Mouse (Mus musculus) gonadal fat pad, adult 2 months (tissue): ENCODE results near the gene Ankrd28. TPM values are rescaled to one million over a fixed set of nuclear protein-coding genes. Genes with fewer than 3 reads are reported as not detected.

Source experiments
- DNase-seq: peaks from one replicate; pipeline ENCODE4 v3.0.0-alpha.2; 2012; ENCODE audit warnings: low read depth
- polyA plus RNA-seq: library from polyadenylated mRNA; depleted of rRNA; stranded (reverse); fragments of >200 nt; gene quantifications from 2 replicates; pipeline ENCODE4 v1.2.3, GENCODE M21; 2012

The Ankrd28 gene
- polyA plus RNA-seq, 1 experiment = 12.2 TPM

- DNase-seq = no peak
These were observed 163.3 kb downstream of the Ankrd28 start for GRCm38 (mm10) chr14:31666931-31667705.

DNA sequence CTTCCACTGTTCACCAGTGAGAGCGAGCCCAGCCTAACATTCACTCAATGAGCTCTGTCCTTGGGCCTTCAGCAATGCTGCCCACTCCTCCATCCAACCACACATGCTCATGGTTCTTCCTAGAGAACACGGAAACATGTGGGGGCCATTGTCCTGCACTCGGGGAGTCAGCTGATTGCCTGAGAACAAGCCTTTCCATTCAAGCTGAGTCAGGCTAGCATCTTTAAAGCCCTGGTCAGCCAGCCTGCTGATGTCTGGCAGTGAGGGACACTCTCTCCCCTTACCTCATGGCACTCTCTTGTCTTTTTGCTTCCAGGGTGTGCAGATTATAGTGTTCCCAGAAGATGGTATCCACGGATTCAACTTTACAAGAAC lies 164.9 kb downstream of the Ankrd28 start:
- no peak for DNase-seq

GRCm38 (mm10) chr14:31664903-31665565 lies 165.4 kb downstream of the Ankrd28 start:
- DNase-seq = no peak

- no peak for DNase-seq
These were observed 166.2 kb downstream of the Ankrd28 start for GRCm38 (mm10) chr14:31664100-31664902.

DNA sequence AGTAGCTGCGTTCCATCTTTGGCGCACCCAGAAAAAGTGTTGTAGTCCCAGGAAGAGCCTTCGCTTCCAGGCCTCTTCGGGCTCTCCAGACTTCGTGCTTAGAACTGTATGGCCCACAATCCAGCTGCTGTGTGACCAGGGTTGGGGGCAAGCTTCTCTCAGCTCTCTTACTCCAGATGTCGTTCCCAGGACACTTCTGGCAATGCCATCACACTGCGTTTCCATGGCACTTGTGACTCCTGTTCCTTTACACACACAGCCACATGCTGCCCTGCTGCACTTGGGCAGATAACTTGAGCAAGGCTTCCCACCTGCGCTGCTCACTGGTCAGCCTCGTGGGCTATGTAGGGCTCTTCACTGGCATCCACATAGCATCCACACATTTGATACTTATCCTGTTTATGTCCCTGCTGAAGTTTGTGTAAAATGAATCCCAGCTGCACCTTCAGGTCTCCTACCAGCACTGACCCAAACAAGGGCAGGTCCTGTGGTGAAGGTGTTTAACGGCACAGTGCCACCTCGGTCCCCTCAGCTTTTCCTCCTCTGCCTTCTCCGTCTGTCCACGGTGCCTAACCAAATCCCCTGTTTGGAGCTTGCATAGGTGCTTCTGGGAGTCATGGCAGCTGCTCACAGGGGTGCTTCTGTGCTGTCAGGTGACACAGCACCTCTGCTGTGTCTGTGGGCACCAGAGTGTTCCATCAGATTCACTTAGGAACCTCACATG lies 166.9 kb downstream of the Ankrd28 start:
- no peak for DNase-seq

DNA sequence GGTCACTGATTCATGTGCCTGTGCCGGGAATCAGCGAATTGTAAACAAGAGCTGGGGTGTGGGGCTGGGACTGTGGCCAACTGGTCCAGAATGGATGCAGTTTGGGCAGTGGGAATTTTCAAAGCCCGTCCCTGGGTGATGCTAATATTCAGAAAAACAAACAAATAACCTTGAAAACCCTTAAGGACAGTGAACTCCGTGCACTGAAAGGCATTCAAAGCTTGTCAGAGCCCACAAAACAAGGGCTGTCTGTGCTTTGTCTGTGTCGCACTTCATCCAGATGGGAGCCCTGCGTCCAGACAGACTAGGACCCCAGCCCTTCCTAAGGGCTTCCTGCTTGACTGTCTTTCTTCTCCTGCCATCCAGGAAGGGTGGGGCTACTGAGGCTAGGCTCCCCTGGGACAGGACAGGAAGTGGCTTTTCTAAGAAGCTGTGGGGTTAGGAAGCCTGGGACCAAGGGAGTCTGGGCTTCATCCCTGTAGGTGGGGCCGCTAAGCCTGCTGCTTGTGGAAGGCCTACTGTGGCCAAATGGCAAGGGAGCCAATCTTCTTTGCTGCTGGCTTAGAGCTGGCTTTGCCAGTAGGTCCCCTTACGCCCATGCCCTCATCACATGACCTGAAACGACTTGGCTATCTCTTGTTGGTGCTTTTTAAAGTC lies 167.8 kb downstream of the Ankrd28 start:
- DNase-seq = no peak

DNA sequence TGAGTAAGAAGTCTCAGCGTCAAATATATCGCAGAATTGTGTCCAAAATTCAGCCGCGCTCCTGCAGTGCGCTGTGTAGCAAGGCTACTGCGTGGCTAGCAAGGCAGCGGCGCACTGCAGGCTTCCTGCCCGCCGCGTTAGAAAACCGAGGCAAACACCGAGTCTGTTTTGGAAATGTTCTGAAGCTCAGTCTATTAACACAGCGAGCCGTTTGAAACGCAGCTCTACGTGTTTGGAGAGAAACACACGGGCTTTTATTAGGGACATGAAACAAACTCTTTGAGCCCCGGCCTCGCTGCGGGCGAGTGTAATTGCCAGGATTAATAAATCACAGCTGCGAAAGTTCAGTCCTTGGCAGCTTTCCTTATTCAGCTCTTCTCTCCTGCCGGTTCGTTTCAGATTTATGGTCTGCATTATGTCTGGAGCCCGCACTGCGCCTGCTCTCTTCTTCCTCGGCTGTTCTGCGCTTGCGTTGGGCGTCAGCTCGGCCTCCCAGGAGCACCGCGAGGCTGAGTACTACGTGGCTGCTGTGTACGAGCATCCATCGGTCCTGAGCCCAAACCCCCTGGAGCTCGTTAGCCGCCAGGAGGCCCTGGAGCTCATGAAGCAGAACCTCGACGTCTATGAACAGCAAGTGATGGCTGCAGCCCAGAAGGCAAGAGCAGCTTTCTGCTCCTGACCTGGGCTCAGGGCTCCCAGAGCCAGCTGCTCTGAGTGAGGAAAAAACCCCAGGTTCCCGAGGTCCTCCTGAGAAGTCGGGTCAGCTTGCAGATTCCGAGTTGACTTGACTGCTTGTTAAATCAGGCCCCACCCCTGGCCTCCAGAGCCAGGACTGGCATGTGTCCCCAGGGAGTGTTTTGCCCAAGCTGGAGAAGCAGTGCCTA lies 168.5 kb downstream of the Ankrd28 start:
- DNase-seq = no peak

- no peak for DNase-seq
These were observed 169.9 kb downstream of the Ankrd28 start for GRCm38 (mm10) chr14:31660312-31661093.

- DNase-seq = no peak
These were observed 170.8 kb downstream of the Ankrd28 start for GRCm38 (mm10) chr14:31659501-31660181.

DNA sequence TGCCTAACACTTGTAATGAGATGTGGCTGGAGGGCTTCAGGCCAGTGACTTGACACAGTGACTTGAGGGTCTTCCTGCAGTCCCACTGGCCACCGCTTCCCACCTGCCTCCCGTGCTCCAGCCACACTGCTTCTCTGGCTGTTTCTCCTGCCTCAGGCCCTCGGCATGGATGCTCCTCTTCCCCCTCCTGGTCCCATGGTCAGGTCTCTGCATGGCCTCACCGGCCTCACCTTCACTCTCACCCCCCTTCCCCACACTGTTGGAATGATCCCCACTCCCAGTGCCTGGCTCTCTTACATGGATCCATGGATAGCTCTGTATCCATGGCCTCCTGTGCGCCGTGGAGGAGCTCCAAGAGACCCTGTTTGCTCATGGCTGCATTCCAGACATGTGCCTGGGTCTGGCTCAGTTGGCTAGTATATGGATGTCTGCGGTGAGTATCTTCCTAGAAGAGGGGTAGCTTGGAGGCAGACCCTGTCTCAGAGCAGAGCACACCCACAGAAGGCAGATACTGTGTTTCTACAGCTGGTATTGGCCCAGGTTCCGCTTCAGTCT lies 172.2 kb downstream of the Ankrd28 start:
- DNase-seq = no peak

- DNase-seq = no peak
These were observed 173.4 kb downstream of the Ankrd28 start for GRCm38 (mm10) chr14:31656857-31657645.

GRCm38 (mm10) chr14:31656386-31656785 lies 174.1 kb downstream of the Ankrd28 start:
- no peak for DNase-seq

GRCm38 (mm10) chr14:31655406-31655805 lies 175.0 kb downstream of the Ankrd28 start:
- DNase-seq = no peak

DNA sequence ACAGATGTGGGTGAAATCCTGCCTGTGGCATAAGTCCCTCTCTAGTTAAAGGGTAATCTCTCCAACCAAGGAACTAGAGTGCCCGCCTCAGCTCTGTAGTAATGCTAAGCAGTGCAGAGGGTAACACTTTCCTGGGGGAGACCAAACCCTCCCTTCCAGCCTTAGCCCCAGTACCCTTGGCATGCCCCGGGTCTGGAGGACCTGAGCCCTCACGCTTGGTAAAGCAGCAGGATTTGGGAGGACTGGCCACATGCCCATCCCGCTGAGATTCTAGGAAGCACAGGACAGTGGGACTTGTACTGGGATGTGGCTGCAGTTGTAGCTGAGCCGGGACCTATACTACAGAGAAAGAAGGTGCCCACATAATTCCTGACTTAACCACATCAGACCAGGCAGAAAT lies 175.6 kb downstream of the Ankrd28 start:
- no peak for DNase-seq

GRCm38 (mm10) chr14:31653101-31653875 lies 177.2 kb downstream of the Ankrd28 start:
- no peak for DNase-seq

- DNase-seq = no peak
These were observed 177.8 kb downstream of the Ankrd28 start for GRCm38 (mm10) chr14:31652624-31653023.

DNA sequence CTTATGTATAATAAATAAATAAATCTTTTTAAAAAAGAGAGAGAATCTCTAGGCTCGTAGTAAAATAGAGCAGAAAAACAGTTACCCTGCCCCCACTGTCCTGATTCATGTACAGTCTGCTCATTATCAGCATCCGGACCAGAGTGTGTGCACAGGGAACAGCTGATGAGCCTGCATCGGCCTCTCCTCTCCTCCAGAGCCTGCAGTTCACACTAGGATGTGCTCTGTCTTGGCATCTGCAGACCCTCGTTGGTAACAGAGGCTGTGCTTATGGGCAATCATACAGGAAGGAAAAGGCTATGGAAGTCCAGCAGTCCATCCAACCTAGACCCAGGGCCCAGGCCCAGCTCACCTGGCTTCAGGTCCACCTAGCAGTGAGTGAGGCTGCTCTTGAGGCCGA lies 178.3 kb downstream of the Ankrd28 start:
- DNase-seq = no peak
